Mouse (Mus musculus): ENCODE data around the gene Git2. TPM values are rescaled to one million over a fixed set of nuclear protein-coding genes. Genes with fewer than 3 reads are reported as not detected.

Git2 gene
- total RNA-seq, 2 experiments from 2014 or later, result 17.3 to 20.1 TPM

GRCm38 (mm10) chr5:114772456-114773203 is 2.7 kb downstream of the Git2 start:
- intact Hi-C loops (cut with DNase I), result loop anchor here (5.0 kb wide), 2 partner anchors 35 kb away; no protein-coding TSS in a partner anchor
- TF ChIP-seq CTCF (IDR thresholded peaks at IDR 0.05), result no peak
- Histone ChIP-seq H3K27ac (peak overlapping the region; percentile 99), H3K4me3 (peak overlapping the region; percentile 99)
- DNase-seq, result peak; percentile 76

- Histone ChIP-seq H3K27ac (peak overlapping the region; percentile 99), H3K4me3 (peak overlapping the region; percentile 99)
- intact Hi-C loops (cut with DNase I), result loop anchor here (5.0 kb wide), 2 partner anchors 34 to 36 kb away; no protein-coding TSS in a partner anchor
- no peak for TF ChIP-seq CTCF (IDR thresholded peaks at IDR 0.05)
- DNase-seq, result no peak
Measured at GRCm38 (mm10) chr5:114771796-114772195, 3.5 kb downstream of the Git2 start.

DNA sequence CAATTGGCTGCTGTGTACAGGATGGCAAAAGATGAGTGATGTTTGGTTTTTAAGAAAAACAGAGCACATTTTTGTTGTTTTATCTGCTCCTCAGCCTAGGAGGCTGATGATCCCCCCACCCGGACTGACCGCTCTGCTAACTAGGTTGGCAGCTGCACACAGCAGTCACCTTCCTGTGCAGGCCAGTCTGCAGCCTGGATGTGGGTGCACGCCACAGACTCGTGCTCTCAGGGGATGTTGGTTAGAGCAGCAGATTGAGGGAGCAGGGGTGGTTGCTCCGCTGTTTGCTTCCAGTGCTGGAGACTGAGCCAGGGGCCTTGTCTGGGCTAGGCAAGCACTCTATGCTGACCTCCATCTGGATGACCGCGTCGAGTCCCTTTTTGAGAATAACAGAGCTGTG is 5.5 kb downstream of the Git2 start:
- Histone ChIP-seq H3K4me3 (no peak overlapping the region), H3K27ac (no peak overlapping the region)
- intact Hi-C loops (cut with DNase I), result loop anchor here (5.0 kb wide), 2 partner anchors 32 to 38 kb away; no protein-coding TSS in a partner anchor
- no peak for DNase-seq
- TF ChIP-seq CTCF (IDR thresholded peaks at IDR 0.05), result no peak

GRCm38 (mm10) chr5:114767185-114767584 is 8.1 kb downstream of the Git2 start:
- no peak for TF ChIP-seq CTCF (IDR thresholded peaks at IDR 0.05)
- intact Hi-C loops (cut with DNase I), result no loop called here

DNA sequence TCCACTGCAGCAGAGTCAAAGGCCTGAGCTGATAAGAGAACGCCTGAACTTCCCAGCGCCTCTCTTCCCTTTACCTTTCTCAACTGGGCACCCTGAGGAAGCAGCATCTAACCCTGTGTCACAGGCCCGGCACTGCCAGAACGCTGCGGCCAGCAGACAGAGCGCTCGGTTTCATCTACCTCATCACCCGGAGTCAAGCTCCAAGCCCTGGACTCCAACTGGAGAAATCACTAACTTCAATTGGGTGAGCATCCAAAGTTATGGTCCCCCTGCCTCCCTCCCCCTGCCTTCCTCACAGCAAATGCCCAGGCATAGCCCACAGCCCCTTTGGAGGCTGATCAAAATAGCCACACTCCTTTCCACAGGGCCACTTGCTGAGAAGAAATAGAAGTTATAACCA is 8.6 kb downstream of the Git2 start:
- no peak for DNase-seq
- intact Hi-C loops (cut with DNase I), result no loop called here
- H3K4me3 ChIP-seq, result no peak overlapping the region
- TF ChIP-seq CTCF (IDR thresholded peaks at IDR 0.05), result no peak
- no peak overlapping the region for H3K27ac ChIP-seq

More at GRCm38 (mm10) chr5:114767185-114767584, 8.1 kb downstream of the Git2 start:
- no peak for DNase-seq
- H3K4me3 ChIP-seq, result no peak overlapping the region
- no peak overlapping the region for H3K27ac ChIP-seq

- no peak overlapping the region for H3K4me3 ChIP-seq
- intact Hi-C loops (cut with DNase I), result no loop called here
- no peak for DNase-seq
- H3K27ac ChIP-seq, result no peak overlapping the region
- TF ChIP-seq CTCF (IDR thresholded peaks at IDR 0.05), result peak; percentile 37
Measured at GRCm38 (mm10) chr5:114764812-114765735, 10.2 kb downstream of the Git2 start.

DNA sequence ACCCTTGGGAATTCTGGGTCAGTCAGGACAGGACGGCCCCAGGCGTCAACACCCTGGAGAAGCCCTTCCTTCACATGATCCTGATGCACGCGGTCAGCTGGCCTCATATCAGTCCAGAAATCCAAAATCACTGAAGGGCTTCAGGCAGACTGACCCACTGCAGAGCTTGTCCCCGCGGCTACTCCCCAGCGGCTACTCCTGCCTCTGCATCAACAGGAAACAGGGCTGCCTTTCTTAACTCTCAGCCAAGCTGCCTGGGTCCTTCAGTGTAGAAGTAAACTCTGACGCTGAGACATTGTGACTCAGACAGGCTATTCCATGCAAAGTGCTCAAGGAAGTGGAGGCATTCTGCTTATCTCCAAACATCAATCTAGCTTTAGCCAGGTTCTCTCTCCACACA is 13.3 kb downstream of the Git2 start:
- TF ChIP-seq CTCF (IDR thresholded peaks at IDR 0.05), result no peak
- Histone ChIP-seq H3K4me3 (no peak overlapping the region), H3K27ac (no peak overlapping the region)
- intact Hi-C loops (cut with DNase I), result no loop called here
- no peak for DNase-seq

DNA sequence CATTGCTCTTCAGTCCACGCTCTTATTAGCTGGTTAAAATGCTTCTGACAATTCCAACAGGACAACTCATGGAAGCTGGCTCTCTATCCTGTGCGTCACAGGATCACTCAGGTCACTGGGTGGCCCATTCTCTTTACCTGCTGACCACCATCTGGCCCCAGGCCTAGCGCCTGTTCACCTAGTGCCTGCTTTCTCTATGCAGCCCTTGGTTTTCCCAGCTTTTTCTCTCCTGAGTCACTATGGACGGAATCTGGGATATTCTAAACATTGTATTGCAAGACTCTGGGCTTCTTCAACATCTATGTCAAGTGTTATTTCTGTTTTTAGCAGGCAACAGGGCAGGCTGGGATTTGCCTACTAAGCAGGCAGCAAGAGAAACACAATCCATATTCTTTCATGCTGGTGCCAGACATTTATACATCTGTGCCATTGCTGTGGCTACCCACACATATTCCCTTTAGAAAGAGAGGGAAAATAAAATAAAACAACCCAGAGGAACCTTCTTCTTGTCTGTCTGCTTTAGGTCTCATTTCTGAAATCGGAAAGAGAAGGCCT is 15.7 kb downstream of the Git2 start:
- no peak overlapping the region for H3K4me3 ChIP-seq
- intact Hi-C loops (cut with DNase I), result no loop called here
- no peak for DNase-seq

GRCm38 (mm10) chr5:114753384-114753783 is 21.9 kb downstream of the Git2 start:
- TF ChIP-seq CTCF (IDR thresholded peaks at IDR 0.05), result no peak
- no peak overlapping the region for H3K4me3 ChIP-seq
- H3K27ac ChIP-seq, result no peak overlapping the region
- no peak for DNase-seq
- intact Hi-C loops (cut with DNase I), result no loop called here

More for the DNA sequence above, 15.7 kb downstream of the Git2 start:
- TF ChIP-seq CTCF (IDR thresholded peaks at IDR 0.05), result no peak
- no peak overlapping the region for H3K27ac ChIP-seq

- intact Hi-C loops (cut with DNase I), result no loop called here
- no peak for TF ChIP-seq CTCF (IDR thresholded peaks at IDR 0.05)
- Histone ChIP-seq H3K4me3 (no peak overlapping the region), H3K27ac (no peak overlapping the region)
- no peak for DNase-seq
Measured at GRCm38 (mm10) chr5:114752397-114752796, 22.9 kb downstream of the Git2 start.

- DNase-seq, result no peak
- no peak overlapping the region for H3K27ac ChIP-seq
- intact Hi-C loops (cut with DNase I), result no loop called here
- TF ChIP-seq CTCF (IDR thresholded peaks at IDR 0.05), result no peak
- no peak overlapping the region for H3K4me3 ChIP-seq
Measured at GRCm38 (mm10) chr5:114750325-114750724, 25.0 kb downstream of the Git2 start.

- no peak for TF ChIP-seq CTCF (IDR thresholded peaks at IDR 0.05)
- DNase-seq, result no peak
- Histone ChIP-seq H3K27ac (no peak overlapping the region), H3K4me3 (no peak overlapping the region)
- intact Hi-C loops (cut with DNase I), result no loop called here
Measured at GRCm38 (mm10) chr5:114747521-114747920, 27.8 kb downstream of the Git2 start.

DNA sequence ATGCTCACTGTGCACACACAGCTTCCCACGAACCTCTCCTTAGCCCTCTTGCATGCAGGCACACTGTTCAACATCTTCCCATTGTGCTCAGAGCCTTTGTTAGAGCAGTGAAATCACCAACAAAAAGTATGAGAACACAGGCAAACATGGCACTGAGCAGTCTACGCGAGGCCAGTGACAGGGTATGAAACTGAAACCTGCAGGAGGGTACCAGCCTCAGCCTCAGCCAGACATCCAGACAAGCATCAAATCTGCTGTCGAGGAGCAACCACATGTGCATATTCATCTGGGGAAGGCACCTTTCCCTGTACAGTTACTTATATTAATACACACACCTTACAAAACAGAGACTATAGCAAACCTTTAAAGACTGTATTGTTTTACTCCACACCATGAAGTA is 28.4 kb downstream of the Git2 start:
- no peak for TF ChIP-seq CTCF (IDR thresholded peaks at IDR 0.05)
- Histone ChIP-seq H3K27ac (no peak overlapping the region), H3K4me3 (no peak overlapping the region)
- intact Hi-C loops (cut with DNase I), result no loop called here
- DNase-seq, result no peak

All from gastrocnemius, adult 2 months (tissue).